Mouse (Mus musculus): ENCODE data around the gene Duoxa2. TPM values are rescaled to one million over a fixed set of nuclear protein-coding genes. Genes with fewer than 3 reads are reported as not detected.

The Duoxa2 gene
- polyA plus RNA-seq, 1 experiment from 2014 or later, result 0.46 TPM

- Histone ChIP-seq H3K27ac (peak overlapping the region; percentile 98), H3K4me2 (replicated peaks) (peak overlapping the region; percentile 58)
- ATAC-seq (ENCODE audit: low FRiP score), result peak; percentile 81
Observed at GRCm38 (mm10) chr2:122348531-122349131, 49.9 kb downstream of the Duoxa2 start.

GRCm38 (mm10) chr2:122349136-122349785, 50.6 kb downstream of the Duoxa2 start:
- Histone ChIP-seq H3K9me3 (ENCODE audit: control insufficient read depth, low read length) (no peaks in the 10 kb centered on the region), H3K4me3 (replicated peaks; ENCODE audit: low read length) (peak overlapping the region; percentile 40), H3K9ac (peak overlapping the region; percentile 84), H3K27me3 (ENCODE audit: control insufficient read depth, insufficient read depth, low read length) (no peaks in the 10 kb centered on the region), H3K27ac (peak overlapping the region; percentile 98), H3K4me1 (replicated peaks; ENCODE audit: control insufficient read depth, insufficient read depth, low read length) (peaks cover 56% of the 10 kb centered on the region), H3K4me2 (replicated peaks) (peak overlapping the region; percentile 58), H3K36me3 (replicated peaks; ENCODE audit: control insufficient read depth, insufficient read depth) (peaks cover 11% of the 10 kb centered on the region; the same call in 1 of the 2 replicates)
- no peak for DNase-seq (ENCODE audit: low spot score)
- peak; percentile 41 for ATAC-seq (ENCODE audit: low FRiP score)
- 7% methylated on average over 14 of the region's 14 CpGs for WGBS

More at GRCm38 (mm10) chr2:122348531-122349131, 49.9 kb downstream of the Duoxa2 start:
- Histone ChIP-seq H3K4me1 (replicated peaks; ENCODE audit: control insufficient read depth, insufficient read depth, low read length) (peaks cover 49% of the 10 kb centered on the region), H3K4me3 (replicated peaks; ENCODE audit: low read length) (peak overlapping the region; percentile 40), H3K9ac (peak overlapping the region; percentile 84), H3K36me3 (replicated peaks; ENCODE audit: control insufficient read depth, insufficient read depth) (peaks cover 7% of the 10 kb centered on the region; the same call in 1 of the 2 replicates), H3K27me3 (ENCODE audit: control insufficient read depth, insufficient read depth, low read length) (no peaks in the 10 kb centered on the region), H3K9me3 (ENCODE audit: control insufficient read depth, low read length) (no peaks in the 10 kb centered on the region)
- under 1% methylated on average over 50 of the region's 63 CpGs for whole genome bisulfite sequencing
- DNase-seq (ENCODE audit: low spot score), result peak; percentile 86

GRCm38 (mm10) chr2:122351156-122351930, 52.6 kb downstream of the Duoxa2 start:
- Histone ChIP-seq H3K4me3 (replicated peaks; ENCODE audit: low read length) (no peak overlapping the region), H3K9ac (no peak overlapping the region), H3K4me1 (replicated peaks; ENCODE audit: control insufficient read depth, insufficient read depth, low read length) (peaks cover 63% of the 10 kb centered on the region), H3K27ac (peak overlapping the region; percentile 89), H3K36me3 (replicated peaks; ENCODE audit: control insufficient read depth, insufficient read depth) (peaks cover 19% of the 10 kb centered on the region), H3K4me2 (replicated peaks) (no peak overlapping the region), H3K9me3 (ENCODE audit: control insufficient read depth, low read length) (no peaks in the 10 kb centered on the region), H3K27me3 (ENCODE audit: control insufficient read depth, insufficient read depth, low read length) (no peaks in the 10 kb centered on the region)
- DNase-seq (ENCODE audit: low spot score), result peak; percentile 51
- no peak for ATAC-seq (ENCODE audit: low FRiP score)
- 59% methylated on average over 5 of the region's 5 CpGs for WGBS

- H3K4me2 ChIP-seq (replicated peaks), result no peak overlapping the region
- peak; percentile 25; the same call in 1 of the 2 replicates for ATAC-seq (ENCODE audit: low FRiP score)
- H3K4me3 ChIP-seq (replicated peaks; ENCODE audit: low read length), result no peak overlapping the region
- H3K36me3 ChIP-seq (replicated peaks; ENCODE audit: control insufficient read depth, insufficient read depth), result peaks cover 25% of the 10 kb centered on the region
- no peak overlapping the region for H3K9ac ChIP-seq
- peak overlapping the region; percentile 89 for H3K27ac ChIP-seq
- H3K4me1 ChIP-seq (replicated peaks; ENCODE audit: control insufficient read depth, insufficient read depth, low read length), result peaks cover 63% of the 10 kb centered on the region
- H3K27me3 ChIP-seq (ENCODE audit: control insufficient read depth, insufficient read depth, low read length), result no peaks in the 10 kb centered on the region
- no peaks in the 10 kb centered on the region for H3K9me3 ChIP-seq (ENCODE audit: control insufficient read depth, low read length)
- WGBS, result 24% methylated on average over 4 of the region's 4 CpGs
- peak; percentile 87 for DNase-seq (ENCODE audit: low spot score)
Observed at GRCm38 (mm10) chr2:122351931-122352329, 53.2 kb downstream of the Duoxa2 start.

Other genes starting within 250 kb of the Duoxa2 start
- 9.6 and 10.8 TPM in 2 replicates for gene Spg11, start 180.5 kb upstream of the Duoxa2 start, polyA plus RNA-seq (2014; fragmentation: Nextera tagmentation; extraction: Ambion mirVana)
- 113 and 135 TPM in 2 replicates for gene B2m, start 151.2 kb upstream of the Duoxa2 start, polyA plus RNA-seq (2014; fragmentation: Nextera tagmentation; extraction: Ambion mirVana)
- not detected in 2 replicates for gene Trim69, start 138.2 kb upstream of the Duoxa2 start, polyA plus RNA-seq (2014; fragmentation: Nextera tagmentation; extraction: Ambion mirVana)
- gene Patl2, start 112.7 kb upstream of the Duoxa2 start, polyA plus RNA-seq (2014; fragmentation: Nextera tagmentation; extraction: Ambion mirVana), result not detected in 2 replicates
- not detected in 2 replicates for gene Terb2, start 112.6 kb upstream of the Duoxa2 start, polyA plus RNA-seq (2014; fragmentation: Nextera tagmentation; extraction: Ambion mirVana)
- 25.6 and 27.4 TPM in 2 replicates for gene Sord, start 64.2 kb upstream of the Duoxa2 start, polyA plus RNA-seq (2014; fragmentation: Nextera tagmentation; extraction: Ambion mirVana)
- not detected in 2 replicates for gene Duox2, start 451 bp upstream of the Duoxa2 start, polyA plus RNA-seq (2014; fragmentation: Nextera tagmentation; extraction: Ambion mirVana)
- gene Duoxa1, start 14.8 kb downstream of the Duoxa2 start, polyA plus RNA-seq (2014; fragmentation: Nextera tagmentation; extraction: Ambion mirVana), result 0.16 and 0.31 TPM in 2 replicates
- gene Duox1, start 16.8 kb downstream of the Duoxa2 start, polyA plus RNA-seq (2014; fragmentation: Nextera tagmentation; extraction: Ambion mirVana), result 0.04 and 0.12 TPM in 2 replicates
- 17.9 and 19.2 TPM in 2 replicates for gene Shf, start 70.3 kb downstream of the Duoxa2 start, polyA plus RNA-seq (2014; fragmentation: Nextera tagmentation; extraction: Ambion mirVana)
- 0.07 and 0.09 TPM in 2 replicates for gene Slc28a2, start 127.6 kb downstream of the Duoxa2 start, polyA plus RNA-seq (2014; fragmentation: Nextera tagmentation; extraction: Ambion mirVana)
- gene Gm14085, start 186.0 kb downstream of the Duoxa2 start, polyA plus RNA-seq (2014; fragmentation: Nextera tagmentation; extraction: Ambion mirVana), result not detected in 2 replicates